Comparison of ENCODE assay signal across 8 mouse cellular contexts in the genomic region with DNA sequence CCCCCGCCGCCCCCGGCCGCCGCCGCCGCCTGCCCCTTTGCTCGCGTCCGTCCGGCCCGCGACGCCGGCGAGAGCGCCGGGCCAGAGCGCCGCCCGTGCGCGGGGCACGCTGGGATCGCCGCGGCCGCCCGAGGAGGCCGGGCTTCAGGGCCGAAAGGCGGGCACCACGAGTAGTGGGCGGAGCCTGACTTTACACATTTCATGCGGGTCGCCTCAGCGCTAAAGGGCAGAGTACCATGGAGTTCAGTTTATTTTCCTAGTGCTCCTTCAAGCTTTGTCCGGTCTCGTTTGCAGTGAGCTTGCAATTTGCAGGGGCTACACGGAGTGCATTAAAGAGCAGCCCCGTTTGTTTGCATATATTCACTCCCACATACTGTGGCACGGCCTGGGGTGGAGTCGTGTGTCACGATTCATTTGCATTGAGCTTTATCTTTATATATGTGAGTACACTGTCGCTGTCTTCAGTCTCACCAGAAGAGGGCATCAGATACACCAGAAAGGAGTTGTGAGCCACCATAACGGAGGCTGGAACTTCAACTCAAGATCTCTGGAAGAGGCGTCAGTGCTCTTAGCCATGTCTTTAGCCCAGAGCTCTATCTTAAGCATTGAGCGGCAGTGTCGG. TPM values are rescaled to one million over a fixed set of nuclear protein-coding genes. Genes with fewer than 3 reads are reported as not detected.
DNase-seq lines count a peak whose midpoint lies in the region; ATAC-seq and TF ChIP-seq lines count a peak whose summit lies in the region.

A gene (minus strand): TSS at position 136 of the 622 bp plus-strand sequence.

- H3K36me3 ChIP-seq in G1E (replicated peaks): peaks cover 41% of the 10 kb centered on the region
- peaks cover 20% of the 10 kb centered on the region; the same call in 1 of the 2 replicates for H3K36me3 ChIP-seq in forebrain, embryonic 14.5 days (ENCODE audit: control insufficient read depth, insufficient read depth, low read length)
- 0 out of 2 replicates have a peak, but pooled peaks cover 2% of the 10 kb centered on the region for H3K36me3 ChIP-seq in liver, postnatal 0 days (replicated peaks; ENCODE audit: insufficient read depth, low read length)
- H3K36me3 ChIP-seq in neural tube, embryonic 15.5 days: peaks cover 1% of the 10 kb centered on the region; the same call in 1 of the 2 replicates

- H3K27ac ChIP-seq in forebrain, embryonic 14.5 days (ENCODE audit: low read depth, low read length): peak within 1 kb of the TSS; percentile 95
- peak within 1 kb of the TSS; percentile 88 for H3K27ac ChIP-seq in liver, postnatal 0 days (ENCODE audit: low read depth)
- peak within 1 kb of the TSS; percentile 98 for H3K27ac ChIP-seq in neural tube, embryonic 15.5 days (replicated peaks)

- intact Hi-C loops in heart, postnatal 10 days (cut with DNase I): no loop called here

- peaks cover 86% of the 10 kb centered on the region for H3K4me1 ChIP-seq in G1E (ENCODE audit: insufficient read depth, low read depth, low read length)
- H3K4me1 ChIP-seq in forebrain, embryonic 14.5 days (ENCODE audit: control insufficient read depth, insufficient read depth, low read length): peaks cover 22% of the 10 kb centered on the region
- H3K4me1 ChIP-seq in liver, postnatal 0 days (ENCODE audit: insufficient read depth): peaks cover 45% of the 10 kb centered on the region
- peaks cover 65% of the 10 kb centered on the region for H3K4me1 ChIP-seq in neural tube, embryonic 15.5 days

- H3K9me3 ChIP-seq in G1E (replicated peaks): peaks cover 4% of the 10 kb centered on the region; the same call in 1 of the 2 replicates
- no peaks in the 10 kb centered on the region for H3K9me3 ChIP-seq in forebrain, embryonic 14.5 days (replicated peaks; ENCODE audit: control insufficient read depth, low read length)
- no peaks in the 10 kb centered on the region for H3K9me3 ChIP-seq in liver, postnatal 0 days (ENCODE audit: low read length)
- no peaks in the 10 kb centered on the region for H3K9me3 ChIP-seq in neural tube, embryonic 15.5 days (replicated peaks)

- peak; percentile 29; the same call in 1 of the 2 replicates for TF ChIP-seq EP300 in liver, postnatal 0 days (IDR thresholded peaks at IDR 0.05; ENCODE audit: low read depth)

- H3K4me2 ChIP-seq in forebrain, embryonic 14.5 days (ENCODE audit: low read length): peak within 1 kb of the TSS; percentile 95
- H3K4me2 ChIP-seq in liver, postnatal 0 days (ENCODE audit: low read depth, low read length): peak within 1 kb of the TSS; percentile 78
- peak within 1 kb of the TSS; percentile 96 for H3K4me2 ChIP-seq in neural tube, embryonic 15.5 days

- peaks cover 6% of the 10 kb centered on the region; the same call in 1 of the 2 replicates for H3K27me3 ChIP-seq in G1E (ENCODE audit: insufficient read depth, low read length)
- peaks cover 26% of the 10 kb centered on the region for H3K27me3 ChIP-seq in forebrain, embryonic 14.5 days (replicated peaks; ENCODE audit: control insufficient read depth, insufficient read depth, low read length)
- H3K27me3 ChIP-seq in liver, postnatal 0 days (ENCODE audit: insufficient read depth, low read length): peaks cover 11% of the 10 kb centered on the region
- H3K27me3 ChIP-seq in neural tube, embryonic 15.5 days (replicated peaks): peaks cover 23% of the 10 kb centered on the region

- TF ChIP-seq CTCF in G1E (IDR thresholded peaks at IDR 0.05; ENCODE audit: low read depth, low read length): no peak
- peak; percentile 81 for TF ChIP-seq CTCF in liver, postnatal 0 days (IDR thresholded peaks at IDR 0.05; ENCODE audit: low read depth)

- under 1% methylated on average over 42 of the region's 49 CpGs for WGBS in forebrain, embryonic 14.5 days
- under 1% methylated on average over 44 of the region's 49 CpGs for WGBS in liver, postnatal 0 days (ENCODE audit: insufficient replicate concordance)
- under 1% methylated on average over 45 of the region's 49 CpGs for WGBS in neural tube, embryonic 15.5 days

- DNase-seq in G1E (ENCODE audit: low spot score): peak; percentile 72
- DNase-seq in forebrain, embryonic 14.5 days (ENCODE audit: low spot score): peak; percentile 95
- peak; percentile 90 to 91 for DNase-seq in heart, postnatal 10 days
- DNase-seq in kidney, postnatal 4 days: peak; percentile 91 to 95
- DNase-seq in liver, postnatal 0 days: peak; percentile 90
- peak; percentile 93 for DNase-seq in testis, postnatal 10 days (ENCODE audit: low spot score)

- peak within 1 kb of the TSS; percentile 87 for H3K9ac ChIP-seq in forebrain, embryonic 14.5 days (ENCODE audit: low read length)
- H3K9ac ChIP-seq in liver, postnatal 0 days (replicated peaks): peak within 1 kb of the TSS; percentile 87
- H3K9ac ChIP-seq in neural tube, embryonic 15.5 days (replicated peaks): peak within 1 kb of the TSS; percentile 79

- H3K4me3 ChIP-seq in G1E (ENCODE audit: low read depth, low read length): peak within 1 kb of the TSS; percentile 84
- peak within 1 kb of the TSS; percentile 73 for H3K4me3 ChIP-seq in forebrain, embryonic 14.5 days (ENCODE audit: low read depth, low read length)
- H3K4me3 ChIP-seq in liver, postnatal 0 days (ENCODE audit: low read depth, low read length): peak within 1 kb of the TSS; percentile 72
- H3K4me3 ChIP-seq in neural tube, embryonic 15.5 days (replicated peaks): peak within 1 kb of the TSS; percentile 61

- ATAC-seq in G1E (ENCODE audit: extremely low read depth, insufficient number of reproducible peaks, low FRiP score, poor library complexity, severe bottlenecking): peak; percentile 16; the same call in 1 of the 2 replicates
- ATAC-seq in cerebellum, adult (ENCODE audit: insufficient number of reproducible peaks, low FRiP score, low TSS enrichment): peak; percentile 29
- ATAC-seq in forebrain, embryonic 14.5 days: peak; percentile 81
- peak; percentile 78 for ATAC-seq in liver, postnatal 0 days
- peak; percentile 81 for ATAC-seq in neural tube, embryonic 15.5 days (ENCODE audit: low FRiP score)

RNA-seq across cellular contexts. Expression of the gene that starts here (rescaled TPM):
- total RNA-seq in G1E (2014; fragmentation: Nextera tagmentation) (62.8 and 79.8 TPM in 2 replicates), G1E (2017) (41.6 and 47.0 TPM in 2 replicates)
- 264 and 361 TPM in 2 replicates for polyA plus RNA-seq in G1E (2012)
- 10.5 and 13.4 TPM in 2 replicates for polyA plus RNA-seq in forebrain, embryonic 14.5 days (2014; fragmentation: Nextera tagmentation; extraction: Ambion mirVana)
- total RNA-seq in heart, postnatal 10 days (2021): 100 to 1,000 TPM; 126 to 132 TPM
- polyA plus RNA-seq in liver, postnatal 0 days (2015; fragmentation: Nextera tagmentation; extraction: Ambion mirVana): 13.2 and 14.5 TPM in 2 replicates
- 21.3 and 24.7 TPM in 2 replicates for polyA plus RNA-seq in neural tube, embryonic 15.5 days (2015; fragmentation: Nextera tagmentation; extraction: Ambion mirVana)

Comparison
In these comparisons a context has a peak if more than half of its experiments do, and no peak if none do; other contexts are left out.
1. Peak in every context shown above with its lines: DNase-seq, ATAC-seq, H3K4me3 ChIP-seq and H3K27ac ChIP-seq.
2. RNA of the gene that starts here (polyA plus RNA-seq): 264 to 361 TPM in G1E; 21.3 to 24.7 TPM in neural tube, embryonic 15.5 days, 10.5 to 13.4 TPM in forebrain, embryonic 14.5 days and 13.2 to 14.5 TPM in liver, postnatal 0 days; every median in the first group is over 10 times any median in the second.
3. ATAC-seq: peak in every context shown above with its lines; median percentile 81 in forebrain, embryonic 14.5 days; 81 in neural tube, embryonic 15.5 days; 78 in liver, postnatal 0 days; 29 in cerebellum, adult; 16 in G1E.